Mouse (Mus musculus) cortical plate, adult 2 months (tissue): ENCODE results near the gene Strn3. TPM values are rescaled to one million over a fixed set of nuclear protein-coding genes. Genes with fewer than 3 reads are reported as not detected.
"Not testable (repeated sequence)": the region's sequence is repeated elsewhere in the genome, so short reads cannot be mapped to it uniquely, and the experiment has no call there.

Experiments
- H3K27ac ChIP-seq: fragments of 200-500 bp; 2 replicates; pipeline ENCODE4 v1.5.1; 2012; ENCODE audit warnings: low read length, control low read depth, inconsistent platforms; ENCODE audit not compliant: insufficient read depth
- H3K4me1 ChIP-seq: fragments of 200-500 bp; 2 replicates; pipeline ENCODE4 v1.6.1; 2011; ENCODE audit warnings: low read length; ENCODE audit not compliant: control insufficient read depth, insufficient read depth
- H3K4me3 ChIP-seq: fragments of 200-500 bp; 2 replicates; pipeline ENCODE4 v1.5.1; 2011; ENCODE audit warnings: mild to moderate bottlenecking, low read length, control low read depth; ENCODE audit not compliant: insufficient read depth
- CTCF ChIP-seq: fragments of 200-500 bp; IDR thresholded peaks from 2 replicates; pipeline ENCODE4 v1.5.1; 2011; ENCODE audit warnings: mild to moderate bottlenecking, control low read depth, low read length; ENCODE audit not compliant: insufficient read depth; ENCODE audit errors: extremely low read depth
- POLR2A ChIP-seq: fragments of 200-500 bp; IDR thresholded peaks from 2 replicates; pipeline ENCODE4 v1.6.1; 2011; ENCODE audit warnings: mild to moderate bottlenecking, low read length, control low read depth; ENCODE audit not compliant: insufficient read depth; ENCODE audit errors: extremely low read depth
- polyA plus RNA-seq: library from polyadenylated mRNA; depleted of rRNA; stranded (reverse); fragments of >200 nt; gene quantifications from 2 replicates; pipeline ENCODE4 v1.2.3, GENCODE M21; 2012; rRNA removed

The Strn3 gene
- polyA plus RNA-seq, 1 experiment, result 56.0 TPM

- H3K27ac ChIP-seq, result 0 out of 2 replicates have a peak within 1 kb of the TSS, but pooled peaks have one; percentile 10
- H3K4me1 ChIP-seq, result no peaks in the 10 kb centered on the region
- H3K4me3 ChIP-seq, result peak within 1 kb of the TSS; percentile 77
- TF ChIP-seq POLR2A (no peak), CTCF (no peak)
These were observed 98.3 kb downstream of the Strn3 start, which contains the start of gene Coch for GRCm38 (mm10) chr12:51593229-51594029. TSS of gene Coch (plus strand) at chr12:51593341.

- Histone ChIP-seq H3K4me1 (no peaks in the 10 kb centered on the region), H3K27ac (no peak overlapping the region), H3K4me3 (peak overlapping the region; percentile 77; the same call in 1 of the 2 replicates)
- TF ChIP-seq CTCF, result no peak
- no peak for TF ChIP-seq POLR2A
These were observed 98.8 kb downstream of the Strn3 start for GRCm38 (mm10) chr12:51592888-51593228.

DNA sequence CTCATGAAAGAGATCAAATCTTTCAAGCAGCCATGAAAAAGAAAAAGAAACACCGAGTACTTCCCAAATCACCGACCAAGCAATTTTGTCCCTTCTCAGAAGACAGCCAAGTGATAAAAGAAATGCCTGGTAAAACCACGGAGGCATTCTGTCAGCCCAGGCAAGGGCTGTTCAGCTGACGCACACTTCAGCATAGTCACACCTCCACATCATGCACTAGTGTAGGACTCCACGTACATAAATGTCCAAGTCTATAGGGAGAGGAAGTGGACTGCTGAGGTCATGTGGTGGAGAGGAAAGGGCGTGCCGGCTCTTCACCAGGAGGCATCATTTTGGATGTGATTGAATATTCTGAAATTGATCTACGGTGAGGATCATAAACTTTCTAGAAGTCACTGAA, 99.8 kb downstream of the Strn3 start:
- H3K4me3 ChIP-seq, result no peak overlapping the region
- no peaks in the 10 kb centered on the region for H3K4me1 ChIP-seq
- no peak for TF ChIP-seq CTCF
- no peak for TF ChIP-seq POLR2A
- no peak overlapping the region for H3K27ac ChIP-seq

GRCm38 (mm10) chr12:51589263-51589662, 102.4 kb downstream of the Strn3 start:
- no peaks in the 10 kb centered on the region for H3K4me1 ChIP-seq
- H3K27ac ChIP-seq, result no peak overlapping the region
- TF ChIP-seq CTCF (no peak), POLR2A (no peak)
- no peak overlapping the region for H3K4me3 ChIP-seq

- H3K4me3 ChIP-seq, H3K4me1 ChIP-seq, H3K27ac ChIP-seq: not testable (repeated sequence)
These were observed 113.9 kb downstream of the Strn3 start for GRCm38 (mm10) chr12:51577816-51578215.

DNA sequence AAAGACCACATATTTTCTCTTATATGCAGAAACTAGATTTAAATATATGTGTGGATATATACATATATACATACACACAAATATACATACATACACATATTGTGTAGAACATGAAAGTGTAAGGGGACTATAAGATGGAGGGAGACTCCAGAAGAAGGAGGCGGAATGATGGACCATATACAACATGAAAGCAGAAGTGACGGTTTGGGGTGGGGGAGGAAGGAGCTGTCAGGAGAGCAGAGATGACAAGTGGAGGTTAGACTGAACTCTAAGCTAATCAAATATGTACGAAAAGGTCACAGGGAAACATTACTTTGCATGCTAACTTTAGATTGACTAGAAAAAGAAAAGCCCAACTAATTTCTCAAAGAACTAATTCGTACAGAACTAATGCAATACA, 119.0 kb downstream of the Strn3 start:
- no peaks in the 10 kb centered on the region for H3K4me1 ChIP-seq
- no peak overlapping the region for H3K27ac ChIP-seq
- H3K4me3 ChIP-seq, result no peak overlapping the region
- TF ChIP-seq CTCF (no peak), POLR2A (no peak)

DNA sequence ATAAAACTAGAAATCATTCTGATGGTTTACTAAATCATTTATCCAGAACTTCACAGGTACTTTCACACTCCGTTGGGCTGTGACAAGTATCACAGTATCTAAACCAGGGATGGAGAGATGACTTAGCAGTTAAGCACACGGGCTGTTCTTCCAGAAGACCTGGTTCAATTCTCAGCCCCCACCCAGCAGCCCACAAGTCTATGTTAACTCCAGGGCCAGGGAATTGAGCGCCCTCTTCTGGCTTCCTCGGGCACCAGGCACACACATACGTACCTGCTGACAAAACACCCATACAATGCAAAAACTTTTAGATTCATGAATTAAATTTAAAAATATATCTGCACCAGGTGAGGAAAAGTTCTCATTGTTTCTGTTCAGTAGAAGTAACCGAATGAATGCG, 121.8 kb downstream of the Strn3 start:
- no peak overlapping the region for H3K4me3 ChIP-seq
- TF ChIP-seq CTCF (no peak), POLR2A (no peak)
- H3K27ac ChIP-seq, result no peak overlapping the region
- no peaks in the 10 kb centered on the region for H3K4me1 ChIP-seq

- TF ChIP-seq POLR2A, result no peak
- no peak for TF ChIP-seq CTCF
- Histone ChIP-seq H3K4me1 (no peaks in the 10 kb centered on the region), H3K27ac (no peak overlapping the region), H3K4me3 (no peak overlapping the region)
These were observed 122.2 kb downstream of the Strn3 start for GRCm38 (mm10) chr12:51569472-51569871.

DNA sequence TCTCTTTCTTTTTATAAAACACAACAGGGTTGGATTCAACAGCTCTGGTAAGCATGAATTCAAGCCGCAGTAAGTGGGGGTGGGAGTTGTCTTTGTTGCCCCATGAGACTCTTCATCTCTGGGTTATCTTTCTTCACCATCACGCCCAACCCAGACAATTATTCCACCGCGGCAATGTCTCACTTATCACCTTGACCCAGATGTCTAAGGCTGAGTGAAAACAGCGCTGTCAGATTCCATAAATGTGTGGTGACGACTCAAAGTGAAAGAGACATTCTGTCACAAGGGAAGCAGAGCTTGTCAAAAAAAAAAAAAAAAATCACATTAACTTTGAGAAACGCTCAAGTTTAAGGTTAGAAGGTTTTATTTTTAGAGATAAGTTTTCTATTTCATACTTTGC, 124.5 kb downstream of the Strn3 start:
- H3K4me3 ChIP-seq, result no peak overlapping the region
- H3K27ac ChIP-seq, result no peak overlapping the region
- no peaks in the 10 kb centered on the region for H3K4me1 ChIP-seq
- no peak for TF ChIP-seq POLR2A
- no peak for TF ChIP-seq CTCF

- no peak overlapping the region for H3K4me3 ChIP-seq
- H3K27ac ChIP-seq, result no peak overlapping the region
- H3K4me1 ChIP-seq, result no peaks in the 10 kb centered on the region
- TF ChIP-seq POLR2A (no peak), CTCF (no peak)
These were observed 130.3 kb downstream of the Strn3 start for GRCm38 (mm10) chr12:51561416-51561815.

Other genes with a start within 250 kb of the Strn3 start
- gene Coch, start 98.6 kb downstream of the Strn3 start, polyA plus RNA-seq, result 40.6 and 53.3 TPM in 2 replicates
- gene Ap4s1, start 864 bp downstream of the Strn3 start, polyA plus RNA-seq, result 52.6 and 54.1 TPM in 2 replicates
- gene Hectd1, start 137.6 kb upstream of the Strn3 start, polyA plus RNA-seq, result 33.0 and 33.1 TPM in 2 replicates